Mouse (Mus musculus): ENCODE results near the gene Epha8.

Gene Epha8

GRCm38 (mm10) chr4:136904767-136905539 lies 51.7 kb downstream of the Epha8 start:
- no peak for DNase-seq (ENCODE audit: low spot score in 2 of 2)

- DNase-seq (ENCODE audit: low spot score in 2 of 2), result no peak
These were observed 57.5 kb downstream of the Epha8 start for GRCm38 (mm10) chr4:136899154-136899553.

GRCm38 (mm10) chr4:136898637-136899036 lies 58.0 kb downstream of the Epha8 start, which contains the start of gene C1qa:
Gene C1qa, minus strand, starts transcription at chr4:136898803.
- DNase-seq (ENCODE audit: low spot score in 2 of 2), result no peak

- DNase-seq (ENCODE audit: low spot score in 2 of 2), result no peak
These were observed 58.5 kb downstream of the Epha8 start for GRCm38 (mm10) chr4:136898084-136898598.

- no peak for DNase-seq (ENCODE audit: low spot score in 2 of 2)
These were observed 60.2 kb downstream of the Epha8 start for GRCm38 (mm10) chr4:136896461-136896860.

GRCm38 (mm10) chr4:136895861-136896260 lies 60.8 kb downstream of the Epha8 start:
- no peak for DNase-seq (ENCODE audit: low spot score in 2 of 2)

GRCm38 (mm10) chr4:136894821-136895220 lies 61.8 kb downstream of the Epha8 start:
- DNase-seq (ENCODE audit: low spot score in 2 of 2), result no peak

GRCm38 (mm10) chr4:136893691-136894543 lies 62.7 kb downstream of the Epha8 start:
- peak; percentile 40 to 53 for DNase-seq (ENCODE audit: low spot score in 2 of 2)

GRCm38 (mm10) chr4:136892811-136893210 lies 63.8 kb downstream of the Epha8 start, which contains the start of gene C1qc:
Gene C1qc, minus strand, starts transcription at chr4:136893065.
- no peak for DNase-seq (ENCODE audit: low spot score in 2 of 2)

GRCm38 (mm10) chr4:136892371-136892770 lies 64.2 kb downstream of the Epha8 start:
- DNase-seq (ENCODE audit: low spot score in 2 of 2), result no peak

GRCm38 (mm10) chr4:136891115-136891514 lies 65.5 kb downstream of the Epha8 start:
- no peak for DNase-seq (ENCODE audit: low spot score in 2 of 2)

GRCm38 (mm10) chr4:136889981-136890380 lies 66.6 kb downstream of the Epha8 start:
- DNase-seq (ENCODE audit: low spot score in 2 of 2), result no peak

GRCm38 (mm10) chr4:136887714-136888113 lies 68.9 kb downstream of the Epha8 start:
- DNase-seq (ENCODE audit: low spot score in 2 of 2), result no peak

GRCm38 (mm10) chr4:136886101-136886500 lies 70.5 kb downstream of the Epha8 start, which contains the start of gene C1qb:
Gene C1qb, minus strand, starts transcription at chr4:136886187.
- no peak for DNase-seq (ENCODE audit: low spot score in 2 of 2)
